Mouse (Mus musculus): ENCODE measurements around the gene Dennd1b.

- TF ChIP-seq POLR2A (IDR thresholded peaks at IDR 0.05; ENCODE audit: insufficient read depth, low read depth, low read length) (no peak), CTCF (IDR thresholded peaks at IDR 0.05; ENCODE audit: insufficient read depth, low read depth, low read length) (no peak)
Measured at GRCm38 (mm10) chr1:138982203-138982602, 19.0 kb downstream of the Dennd1b start.
